ENCODE assay signal across 8 mouse cellular contexts in genomic region chrX:136115419-136115961, GRCm38 (mm10). TPM values are rescaled to one million over a fixed set of nuclear protein-coding genes. Genes with fewer than 3 reads are reported as not detected.
DNase-seq lines count a peak whose midpoint lies in the region; ATAC-seq lines count a peak whose summit lies in the region.

No protein-coding gene starts in this region.

- H3K27me3 ChIP-seq in forebrain, embryonic 15.5 days: no peaks in the 10 kb centered on the region
- peaks cover 44% of the 10 kb centered on the region for H3K27me3 ChIP-seq in midbrain, embryonic 10.5 days (ENCODE audit: low read depth, poor library complexity, severe bottlenecking)
- no peaks in the 10 kb centered on the region for H3K27me3 ChIP-seq in stomach, embryonic 15.5 days (replicated peaks)

- peak overlapping the region; percentile 53 for H3K9ac ChIP-seq in forebrain, embryonic 15.5 days (replicated peaks)
- H3K9ac ChIP-seq in stomach, embryonic 15.5 days: no peak overlapping the region

- H3K9me3 ChIP-seq in forebrain, embryonic 15.5 days: no peaks in the 10 kb centered on the region
- no peaks in the 10 kb centered on the region for H3K9me3 ChIP-seq in midbrain, embryonic 10.5 days (replicated peaks)
- H3K9me3 ChIP-seq in stomach, embryonic 15.5 days: no peaks in the 10 kb centered on the region

- H3K4me1 ChIP-seq in forebrain, embryonic 15.5 days: no peaks in the 10 kb centered on the region
- no peaks in the 10 kb centered on the region for H3K4me1 ChIP-seq in midbrain, embryonic 10.5 days
- H3K4me1 ChIP-seq in stomach, embryonic 15.5 days: no peaks in the 10 kb centered on the region

- peak overlapping the region; percentile 51 for H3K4me2 ChIP-seq in forebrain, embryonic 15.5 days (replicated peaks)
- H3K4me2 ChIP-seq in stomach, embryonic 15.5 days: peak overlapping the region; percentile 59

- peak; percentile 74 for DNase-seq in layer of hippocampus, adult 11-12 months (ENCODE audit: low spot score)
- no peak for DNase-seq in layer of hippocampus, adult 9-10 months (ENCODE audit: low spot score)
- DNase-seq in cerebellum, adult 18-20 months: peak; percentile 59 to 67
- peak; percentile 87 for DNase-seq in layer of hippocampus, adult 9-11 months
- peak; percentile 79 for DNase-seq in midbrain, embryonic 10.5 days (ENCODE audit: low spot score)

- ATAC-seq in forebrain, embryonic 15.5 days (replicated peaks): peak; percentile 100
- peak; percentile 89 for ATAC-seq in stomach, embryonic 15.5 days (ENCODE audit: insufficient read depth, low FRiP score, low read depth)
- no peak for ATAC-seq in activated CD4-positive, CD25-positive, alpha-beta regulatory T cell, adult 4 months

- H3K27ac ChIP-seq in forebrain, embryonic 15.5 days (replicated peaks): peak overlapping the region; percentile 89
- peak overlapping the region; percentile 80 for H3K27ac ChIP-seq in midbrain, embryonic 10.5 days (replicated peaks)
- H3K27ac ChIP-seq in stomach, embryonic 15.5 days: no peak overlapping the region

- 25% methylated on average over 23 of the region's 23 CpGs for WGBS in forebrain, embryonic 15.5 days
- WGBS in midbrain, embryonic 10.5 days: 17% methylated on average over 23 of the region's 23 CpGs
- WGBS in stomach, embryonic 15.5 days: 26% methylated on average over 23 of the region's 23 CpGs

- peak overlapping the region; percentile 50 for H3K4me3 ChIP-seq in forebrain, embryonic 15.5 days
- peak overlapping the region; percentile 50 for H3K4me3 ChIP-seq in midbrain, embryonic 10.5 days
- peak overlapping the region; percentile 38 for H3K4me3 ChIP-seq in stomach, embryonic 15.5 days (replicated peaks)

- no peaks in the 10 kb centered on the region for H3K36me3 ChIP-seq in forebrain, embryonic 15.5 days
- H3K36me3 ChIP-seq in midbrain, embryonic 10.5 days: no peaks in the 10 kb centered on the region
- no peaks in the 10 kb centered on the region for H3K36me3 ChIP-seq in stomach, embryonic 15.5 days

RNA-seq across cellular contexts. Expression of gene Bex4, which starts 23.3 kb away (rescaled TPM):
- 138 and 141 TPM in 2 replicates for polyA plus RNA-seq in forebrain, embryonic 15.5 days (2015; fragmentation: Nextera tagmentation; extraction: Ambion mirVana)
- polyA plus RNA-seq in midbrain, embryonic 10.5 days (2016; fragmentation: Nextera tagmentation; extraction: Ambion mirVana): 88.7 and 106 TPM in 2 replicates
- polyA plus RNA-seq in stomach, embryonic 15.5 days (2015; fragmentation: Nextera tagmentation; extraction: Ambion mirVana): 123 and 143 TPM in 2 replicates
- not detected for polyA plus RNA-seq in activated CD4-positive, CD25-positive, alpha-beta regulatory T cell, adult 4 months (2017; shearing (Covaris generic))

RNA-seq across cellular contexts. Expression of gene Nxf3, which starts 30.4 kb away (rescaled TPM):
- polyA plus RNA-seq in forebrain, embryonic 15.5 days (2015; fragmentation: Nextera tagmentation; extraction: Ambion mirVana): not detected in 2 replicates
- polyA plus RNA-seq in midbrain, embryonic 10.5 days (2016; fragmentation: Nextera tagmentation; extraction: Ambion mirVana): not detected in 2 replicates
- 0.06 TPM in 1 of 2 replicates, not detected in the other for polyA plus RNA-seq in stomach, embryonic 15.5 days (2015; fragmentation: Nextera tagmentation; extraction: Ambion mirVana)
- polyA plus RNA-seq in activated CD4-positive, CD25-positive, alpha-beta regulatory T cell, adult 4 months (2017; shearing (Covaris generic)): not detected

RNA-seq across cellular contexts. Expression of gene Bex2, which starts 47.5 kb away (rescaled TPM):
- polyA plus RNA-seq in forebrain, embryonic 15.5 days (2015; fragmentation: Nextera tagmentation; extraction: Ambion mirVana): 618 and 628 TPM in 2 replicates
- 303 and 318 TPM in 2 replicates for polyA plus RNA-seq in midbrain, embryonic 10.5 days (2016; fragmentation: Nextera tagmentation; extraction: Ambion mirVana)
- 129 and 133 TPM in 2 replicates for polyA plus RNA-seq in stomach, embryonic 15.5 days (2015; fragmentation: Nextera tagmentation; extraction: Ambion mirVana)
- under 1 TPM in 1 of 2 experiments, not detected in 1; 0.75 TPM for polyA plus RNA-seq in activated CD4-positive, CD25-positive, alpha-beta regulatory T cell, adult 4 months (2017; shearing (Covaris generic))

RNA-seq across cellular contexts. Expression of gene Tceal8, which starts 56.7 kb away (rescaled TPM):
- 112 and 115 TPM in 2 replicates for polyA plus RNA-seq in forebrain, embryonic 15.5 days (2015; fragmentation: Nextera tagmentation; extraction: Ambion mirVana)
- 178 and 192 TPM in 2 replicates for polyA plus RNA-seq in midbrain, embryonic 10.5 days (2016; fragmentation: Nextera tagmentation; extraction: Ambion mirVana)
- polyA plus RNA-seq in stomach, embryonic 15.5 days (2015; fragmentation: Nextera tagmentation; extraction: Ambion mirVana): 188 and 195 TPM in 2 replicates
- 1 to 10 TPM in 1 of 2 experiments, under 1 TPM in 1; 0.40 to 1.5 TPM for polyA plus RNA-seq in activated CD4-positive, CD25-positive, alpha-beta regulatory T cell, adult 4 months (2017; shearing (Covaris generic))

Comparison
In these comparisons a context has a peak if more than half of its experiments do, and no peak if none do; other contexts are left out.
1. RNA of gene Bex4, which starts 23.3 kb away (polyA plus RNA-seq): 138 to 141 TPM in forebrain, embryonic 15.5 days, 123 to 143 TPM in stomach, embryonic 15.5 days and 88.7 to 106 TPM in midbrain, embryonic 10.5 days; not detected in activated CD4-positive, CD25-positive, alpha-beta regulatory T cell, adult 4 months; every median in the first group is over 10 times any median in the second.
2. RNA of gene Bex2, which starts 47.5 kb away (polyA plus RNA-seq): 618 to 628 TPM in forebrain, embryonic 15.5 days, 303 to 318 TPM in midbrain, embryonic 10.5 days and 129 to 133 TPM in stomach, embryonic 15.5 days; 0.75 TPM in activated CD4-positive, CD25-positive, alpha-beta regulatory T cell, adult 4 months; every median in the first group is over 10 times any median in the second.
3. Peak in every context shown above with its lines, with median percentiles within 50 percentile points of each other: H3K4me3 ChIP-seq.